Mouse (Mus musculus): ENCODE data around the gene Sort1. TPM values are rescaled to one million over a fixed set of nuclear protein-coding genes. Genes with fewer than 3 reads are reported as not detected.

The Sort1 gene
- polyA plus RNA-seq, 1 experiment from 2014 or later: 31.2 TPM

- H3K4me2 ChIP-seq (replicated peaks): no peak overlapping the region
- H3K4me1 ChIP-seq: peaks cover 16% of the 10 kb centered on the region
- H3K4me3 ChIP-seq: no peak overlapping the region
- 87% methylated on average over 5 of the region's 5 CpGs for WGBS
- H3K9ac ChIP-seq (replicated peaks): no peak overlapping the region
- H3K36me3 ChIP-seq: peaks cover 93% of the 10 kb centered on the region
- no peaks in the 10 kb centered on the region for H3K27me3 ChIP-seq
- no peak for ATAC-seq (ENCODE audit: low FRiP score, low read depth)
- no peak overlapping the region for H3K27ac ChIP-seq (replicated peaks)
- H3K9me3 ChIP-seq: no peaks in the 10 kb centered on the region
These were observed 116.6 kb downstream of the Sort1 start for GRCm38 (mm10) chr3:108400442-108400841.

GRCm38 (mm10) chr3:108401692-108402527 lies 118.0 kb downstream of the Sort1 start:
- H3K27me3 ChIP-seq: no peaks in the 10 kb centered on the region
- peak; percentile 84 for ATAC-seq (ENCODE audit: low FRiP score, low read depth)
- 0 out of 2 replicates have a peak overlapping the region, but pooled peaks have one; percentile 12 for H3K4me2 ChIP-seq (replicated peaks)
- peak overlapping the region; percentile 73 for H3K27ac ChIP-seq (replicated peaks)
- H3K4me3 ChIP-seq: no peak overlapping the region
- no peaks in the 10 kb centered on the region for H3K9me3 ChIP-seq
- no peak overlapping the region for H3K9ac ChIP-seq (replicated peaks)
- H3K36me3 ChIP-seq: peaks cover 87% of the 10 kb centered on the region
- 42% methylated on average over 22 of the region's 22 CpGs for WGBS
- peaks cover 31% of the 10 kb centered on the region for H3K4me1 ChIP-seq

DNA sequence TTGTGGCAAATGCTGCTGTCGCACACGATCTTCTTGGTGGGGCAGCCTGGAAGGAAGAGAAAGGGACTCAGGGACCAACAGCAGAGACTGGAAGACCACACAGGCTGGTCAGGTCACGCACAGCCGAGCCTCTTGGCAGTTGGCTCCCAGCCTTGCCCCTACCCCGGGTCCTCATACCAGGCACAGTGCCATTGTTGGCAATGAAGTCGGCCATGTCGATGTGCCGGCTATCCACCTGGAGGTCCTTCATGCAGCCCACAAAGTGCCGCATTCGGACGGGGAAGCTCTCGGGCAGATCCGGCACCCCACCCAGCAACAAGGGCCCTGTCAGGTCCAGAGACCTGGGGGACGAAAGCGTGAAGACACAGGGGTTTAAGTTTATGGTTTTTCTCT lies 118.6 kb downstream of the Sort1 start:
- Histone ChIP-seq H3K9me3 (no peaks in the 10 kb centered on the region), H3K27me3 (no peaks in the 10 kb centered on the region), H3K4me2 (replicated peaks) (no peak overlapping the region), H3K27ac (replicated peaks) (peak overlapping the region; percentile 73; the same call in 1 of the 2 replicates), H3K4me1 (peaks cover 34% of the 10 kb centered on the region), H3K9ac (replicated peaks) (no peak overlapping the region), H3K4me3 (no peak overlapping the region), H3K36me3 (peaks cover 87% of the 10 kb centered on the region)
- whole genome bisulfite sequencing: 86% methylated on average over 15 of the region's 15 CpGs
- no peak for ATAC-seq (ENCODE audit: low FRiP score, low read depth)

- 0 out of 2 replicates have a peak overlapping the region, but pooled peaks have one; percentile 10 for H3K4me3 ChIP-seq
- peak overlapping the region; percentile 37 for H3K9ac ChIP-seq (replicated peaks)
- peak; percentile 50 for ATAC-seq (ENCODE audit: low FRiP score, low read depth)
- H3K27me3 ChIP-seq: no peaks in the 10 kb centered on the region
- peaks cover 74% of the 10 kb centered on the region for H3K36me3 ChIP-seq
- H3K4me1 ChIP-seq: peaks cover 61% of the 10 kb centered on the region
- H3K27ac ChIP-seq (replicated peaks): peak overlapping the region; percentile 88
- no peaks in the 10 kb centered on the region for H3K9me3 ChIP-seq
- H3K4me2 ChIP-seq (replicated peaks): peak overlapping the region; percentile 47
- 22% methylated on average over 14 of the region's 14 CpGs for WGBS
These were observed 121.8 kb downstream of the Sort1 start for GRCm38 (mm10) chr3:108405536-108406305.

GRCm38 (mm10) chr3:108406306-108406885 lies 122.5 kb downstream of the Sort1 start:
- ATAC-seq (ENCODE audit: low FRiP score, low read depth): no peak
- Histone ChIP-seq H3K36me3 (peaks cover 68% of the 10 kb centered on the region), H3K4me1 (peaks cover 67% of the 10 kb centered on the region), H3K9me3 (no peaks in the 10 kb centered on the region), H3K27me3 (no peaks in the 10 kb centered on the region), H3K9ac (replicated peaks) (peak overlapping the region; percentile 37), H3K27ac (replicated peaks) (peak overlapping the region; percentile 88), H3K4me3 (no peak overlapping the region), H3K4me2 (replicated peaks) (peak overlapping the region; percentile 47)
- 75% methylated on average over 24 of the region's 24 CpGs for WGBS

DNA sequence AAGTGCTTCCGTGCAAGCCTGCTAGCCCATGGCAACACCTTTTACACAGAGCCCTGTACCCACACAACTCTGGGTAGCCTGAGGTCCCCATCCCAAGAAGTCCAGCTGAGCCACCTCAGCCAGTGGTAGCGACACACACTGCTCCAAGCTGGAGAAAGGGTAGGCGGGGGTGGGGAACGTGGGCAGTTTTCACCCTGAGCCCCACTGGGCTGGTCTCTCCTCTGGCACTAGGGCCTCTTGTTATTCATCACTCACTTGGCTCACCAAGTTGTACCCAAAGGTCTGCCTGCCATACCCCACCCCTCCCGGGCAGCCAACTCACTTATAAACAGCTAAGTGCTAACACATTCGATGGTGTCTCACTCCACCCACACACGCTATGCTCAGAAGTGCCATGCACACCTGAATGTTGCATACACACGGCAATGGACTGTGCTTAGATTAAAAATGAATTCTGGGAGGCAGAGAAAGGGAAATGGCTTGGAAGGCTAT lies 124.7 kb downstream of the Sort1 start:
- Histone ChIP-seq H3K27me3 (no peaks in the 10 kb centered on the region), H3K36me3 (peaks cover 72% of the 10 kb centered on the region), H3K4me3 (no peak overlapping the region), H3K4me1 (peaks cover 73% of the 10 kb centered on the region), H3K4me2 (replicated peaks) (peak overlapping the region; percentile 90), H3K27ac (replicated peaks) (0 out of 2 replicates have a peak overlapping the region, but pooled peaks have one; percentile 35), H3K9ac (replicated peaks) (peak overlapping the region; percentile 12; the same call in 1 of the 2 replicates), H3K9me3 (peaks cover 11% of the 10 kb centered on the region)
- WGBS: 91% methylated on average over 8 of the region's 8 CpGs
- ATAC-seq (ENCODE audit: low FRiP score, low read depth): no peak

DNA sequence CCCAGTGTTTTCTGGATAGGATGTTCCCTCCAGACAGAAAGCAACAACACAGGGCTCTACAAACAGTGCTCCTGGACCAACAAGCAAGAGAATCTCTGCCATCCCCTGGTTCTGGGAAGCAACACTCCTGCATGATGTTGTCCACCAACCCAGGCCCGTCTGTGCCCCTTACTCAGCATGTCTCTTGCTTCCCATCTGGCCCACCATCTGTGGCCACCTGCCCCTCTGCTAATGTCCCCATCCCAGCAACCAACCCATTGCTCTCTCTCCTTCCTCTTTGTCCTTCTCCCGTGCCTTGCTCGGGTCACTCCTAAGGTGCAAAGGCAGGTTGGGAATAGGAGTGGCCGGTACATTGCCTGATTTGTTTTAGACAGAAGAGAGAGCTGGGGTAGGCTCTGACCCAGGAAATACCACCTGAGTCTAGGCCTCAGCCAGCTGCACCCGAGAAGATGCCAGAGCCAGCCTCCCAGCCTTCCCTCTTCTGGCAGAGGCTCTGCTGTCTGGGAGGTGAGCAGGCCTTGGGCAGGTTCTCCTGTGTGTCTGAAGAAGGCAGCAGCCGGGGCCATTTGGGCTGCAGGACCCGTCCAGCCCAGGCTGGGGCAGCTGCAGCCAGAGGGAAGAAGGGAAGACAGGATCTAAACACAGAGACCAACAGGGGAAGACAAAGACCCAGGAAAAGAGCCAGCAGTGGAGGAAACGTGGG lies 125.9 kb downstream of the Sort1 start:
- 21% methylated on average over 8 of the region's 8 CpGs for WGBS
- Histone ChIP-seq H3K27me3 (no peaks in the 10 kb centered on the region), H3K36me3 (peaks cover 72% of the 10 kb centered on the region), H3K9me3 (peaks cover 21% of the 10 kb centered on the region), H3K4me3 (peak overlapping the region; percentile 49), H3K27ac (replicated peaks) (peak overlapping the region; percentile 98), H3K4me1 (peaks cover 78% of the 10 kb centered on the region), H3K9ac (replicated peaks) (peak overlapping the region; percentile 88), H3K4me2 (replicated peaks) (peak overlapping the region; percentile 90)
- ATAC-seq (ENCODE audit: low FRiP score, low read depth): no peak

DNA sequence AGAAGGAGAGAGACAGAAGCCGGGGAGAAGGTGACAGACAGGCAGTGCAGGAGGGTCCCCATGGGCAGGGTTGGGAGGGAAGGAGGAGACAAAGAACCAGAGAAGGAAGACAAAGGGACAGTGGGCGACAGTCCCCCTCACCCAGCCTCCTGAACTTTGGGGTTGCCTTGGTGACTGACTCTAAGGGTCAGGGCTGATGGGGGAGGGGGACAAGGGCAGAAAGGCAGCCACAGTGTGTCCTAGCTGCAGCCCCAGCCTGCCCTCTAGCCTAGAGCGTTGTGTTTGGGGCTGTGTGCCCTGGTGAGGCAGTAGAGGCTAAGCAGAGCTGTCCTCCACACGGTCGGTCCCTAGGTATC lies 126.5 kb downstream of the Sort1 start:
- Histone ChIP-seq H3K27ac (replicated peaks) (peak overlapping the region; percentile 98), H3K27me3 (no peaks in the 10 kb centered on the region), H3K36me3 (peaks cover 68% of the 10 kb centered on the region), H3K9ac (replicated peaks) (peak overlapping the region; percentile 88), H3K4me3 (peak overlapping the region; percentile 49), H3K9me3 (peaks cover 21% of the 10 kb centered on the region), H3K4me1 (peaks cover 78% of the 10 kb centered on the region), H3K4me2 (replicated peaks) (peak overlapping the region; percentile 90)
- ATAC-seq (ENCODE audit: low FRiP score, low read depth): peak; percentile 36
- WGBS: 3% methylated on average over 5 of the region's 5 CpGs

Other genes with a start within 250 kb of the Sort1 start
- gene Gstm4, start 239.2 kb upstream of the Sort1 start, polyA plus RNA-seq (2016; fragmentation: Nextera tagmentation; extraction: Ambion mirVana): 12.6 and 13.5 TPM in 2 replicates
- gene Ampd2, start 197.4 kb upstream of the Sort1 start, polyA plus RNA-seq (2016; fragmentation: Nextera tagmentation; extraction: Ambion mirVana): 50.7 and 51.5 TPM in 2 replicates
- 0.41 and 0.50 TPM in 2 replicates for gene Gnat2, start 191.3 kb upstream of the Sort1 start, polyA plus RNA-seq (2016; fragmentation: Nextera tagmentation; extraction: Ambion mirVana)
- 189 and 199 TPM in 2 replicates for gene Gnai3, start 137.9 kb upstream of the Sort1 start, polyA plus RNA-seq (2016; fragmentation: Nextera tagmentation; extraction: Ambion mirVana)
- gene Gpr61, start 129.2 kb upstream of the Sort1 start, polyA plus RNA-seq (2016; fragmentation: Nextera tagmentation; extraction: Ambion mirVana): 0.80 and 1.0 TPM in 2 replicates
- gene Amigo1, start 97.7 kb upstream of the Sort1 start, polyA plus RNA-seq (2016; fragmentation: Nextera tagmentation; extraction: Ambion mirVana): 7.5 and 9.3 TPM in 2 replicates
- gene Cyb561d1, start 82.9 kb upstream of the Sort1 start, polyA plus RNA-seq (2016; fragmentation: Nextera tagmentation; extraction: Ambion mirVana): 5.6 TPM in 2 replicates
- 28.9 and 29.8 TPM in 2 replicates for gene Atxn7l2, start 73.1 kb upstream of the Sort1 start, polyA plus RNA-seq (2016; fragmentation: Nextera tagmentation; extraction: Ambion mirVana)
- 1.3 and 2.0 TPM in 2 replicates for gene Sypl2, start 57.4 kb upstream of the Sort1 start, polyA plus RNA-seq (2016; fragmentation: Nextera tagmentation; extraction: Ambion mirVana)
- gene Psma5, start 27.2 kb upstream of the Sort1 start, polyA plus RNA-seq (2016; fragmentation: Nextera tagmentation; extraction: Ambion mirVana): 220 and 232 TPM in 2 replicates
- gene Mybphl, start 80.8 kb downstream of the Sort1 start, polyA plus RNA-seq (2016; fragmentation: Nextera tagmentation; extraction: Ambion mirVana): not detected in 2 replicates
- 60.6 and 61.9 TPM in 2 replicates for gene Psrc1, start 99.8 kb downstream of the Sort1 start, polyA plus RNA-seq (2016; fragmentation: Nextera tagmentation; extraction: Ambion mirVana)
- 73.3 and 78.2 TPM in 2 replicates for gene Celsr2, start 131.5 kb downstream of the Sort1 start, polyA plus RNA-seq (2016; fragmentation: Nextera tagmentation; extraction: Ambion mirVana)
- 184 and 192 TPM in 2 replicates for gene Sars, start 161.1 kb downstream of the Sort1 start, polyA plus RNA-seq (2016; fragmentation: Nextera tagmentation; extraction: Ambion mirVana)

All from midbrain, embryonic 12.5 days (tissue).